Mouse (Mus musculus) thymus, postnatal 36 days (tissue): Measurements from ENCODE around the gene Olfr128.
"Not testable (repeated sequence)": the region's sequence is repeated elsewhere in the genome, so short reads cannot be mapped to it uniquely, and the experiment has no call there.

Experiments used
- DNase-seq, 2 experiments: peaks; one replicate each; pipeline ENCODE4 v3.0.0; 2022; ENCODE audit warnings: mixed read lengths in 2 of 2

Olfr128 gene

GRCm38 (mm10) chr17:37920248-37920647 lies at the start of gene Olfr128:
Gene Olfr128 (plus strand): TSS chr17:37920548.
- DNase-seq: no peak

GRCm38 (mm10) chr17:37873830-37874229 lies 46.5 kb upstream of the Olfr128 start:
- no peak for DNase-seq

GRCm38 (mm10) chr17:37900137-37900536 lies 20.2 kb upstream of the Olfr128 start, which contains the start of gene Olfr127:
Gene Olfr127 (plus strand): TSS chr17:37900437.
- no peak for DNase-seq

- not testable (repeated sequence) for DNase-seq
Observed at GRCm38 (mm10) chr17:37906821-37907220, 13.5 kb upstream of the Olfr128 start.

GRCm38 (mm10) chr17:37952979-37953378 lies 32.6 kb downstream of the Olfr128 start, which contains the start of gene Olfr761:
Gene Olfr761 (minus strand): TSS chr17:37953079.
- no peak for DNase-seq

- DNase-seq: no peak
Observed at GRCm38 (mm10) chr17:37973591-37973990, 53.2 kb downstream of the Olfr128 start.
